Mouse (Mus musculus): ENCODE measurements around the gene Eml2. TPM values are rescaled to one million over a fixed set of nuclear protein-coding genes. Genes with fewer than 3 reads are reported as not detected.

The Eml2 gene
- total and polyA plus RNA-seq, 2 experiments from 2014 or later, result 13.4 to 89.0 TPM

- Histone ChIP-seq H3K27me3 (ENCODE audit: insufficient read depth, low read length) (no peaks in the 10 kb centered on the region), H3K9me3 (ENCODE audit: low read length) (no peaks in the 10 kb centered on the region), H3K4me3 (ENCODE audit: low read depth, low read length) (no peak overlapping the region), H3K36me3 (ENCODE audit: insufficient read depth, low read length) (no peaks in the 10 kb centered on the region), H3K4me2 (ENCODE audit: low read depth, low read length, poor library complexity, severe bottlenecking) (no peak overlapping the region), H3K4me1 (ENCODE audit: insufficient read depth, low read length) (peaks cover 11% of the 10 kb centered on the region), H3K27ac (ENCODE audit: low read depth, low read length) (no peak overlapping the region), H3K9ac (replicated peaks; ENCODE audit: low read length, poor library complexity, severe bottlenecking) (no peak overlapping the region)
- no peak for TF ChIP-seq CTCF (IDR thresholded peaks at IDR 0.05)
- no peak for DNase-seq (ENCODE audit: low spot score)
- no peak for ATAC-seq (ENCODE audit: low FRiP score)
- 85% methylated on average over 4 of the region's 4 CpGs for WGBS
Observed at GRCm38 (mm10) chr7:19224933-19225332, 48.7 kb downstream of the Eml2 start.

GRCm38 (mm10) chr7:19226817-19227797, 50.9 kb downstream of the Eml2 start:
- Histone ChIP-seq H3K4me1 (ENCODE audit: insufficient read depth, low read length) (peaks cover 11% of the 10 kb centered on the region), H3K4me3 (ENCODE audit: low read depth, low read length) (peak overlapping the region; percentile 45), H3K27ac (ENCODE audit: low read depth, low read length) (peak overlapping the region; percentile 73), H3K9me3 (ENCODE audit: low read length) (no peaks in the 10 kb centered on the region), H3K36me3 (ENCODE audit: insufficient read depth, low read length) (no peaks in the 10 kb centered on the region), H3K4me2 (ENCODE audit: low read depth, low read length, poor library complexity, severe bottlenecking) (peak overlapping the region; percentile 71), H3K9ac (replicated peaks; ENCODE audit: low read length, poor library complexity, severe bottlenecking) (peak overlapping the region; percentile 63), H3K27me3 (ENCODE audit: insufficient read depth, low read length) (no peaks in the 10 kb centered on the region)
- DNase-seq (ENCODE audit: low spot score), result peak; percentile 69
- WGBS, result 20% methylated on average over 20 of the region's 20 CpGs
- no peak for TF ChIP-seq CTCF (IDR thresholded peaks at IDR 0.05)
- ATAC-seq (ENCODE audit: low FRiP score), result no peak; the same call in 1 of the 2 replicates

- Histone ChIP-seq H3K4me1 (ENCODE audit: insufficient read depth, low read length) (peaks cover 11% of the 10 kb centered on the region), H3K4me2 (ENCODE audit: low read depth, low read length, poor library complexity, severe bottlenecking) (peak within 1 kb of the TSS; percentile 85), H3K9ac (replicated peaks; ENCODE audit: low read length, poor library complexity, severe bottlenecking) (peak within 1 kb of the TSS; percentile 63), H3K36me3 (ENCODE audit: insufficient read depth, low read length) (no peaks in the 10 kb centered on the region), H3K4me3 (ENCODE audit: low read depth, low read length) (peak within 1 kb of the TSS; percentile 45), H3K9me3 (ENCODE audit: low read length) (no peaks in the 10 kb centered on the region), H3K27ac (ENCODE audit: low read depth, low read length) (peak within 1 kb of the TSS; percentile 95), H3K27me3 (ENCODE audit: insufficient read depth, low read length) (no peaks in the 10 kb centered on the region)
- ATAC-seq (ENCODE audit: low FRiP score), result peak; percentile 95
- TF ChIP-seq CTCF (IDR thresholded peaks at IDR 0.05), result peak; percentile 81
- DNase-seq (ENCODE audit: low spot score), result peak; percentile 100
- under 1% methylated on average over 82 of the region's 91 CpGs for WGBS
Observed at GRCm38 (mm10) chr7:19227883-19228792, 51.9 kb downstream of the Eml2 start, which contains the start of gene Opa3. Opa3 (plus strand) TSS chr7:19228334.

GRCm38 (mm10) chr7:19228793-19229148, 52.5 kb downstream of the Eml2 start:
- peak overlapping the region; percentile 55 for H3K9ac ChIP-seq (replicated peaks; ENCODE audit: low read length, poor library complexity, severe bottlenecking)
- H3K4me2 ChIP-seq (ENCODE audit: low read depth, low read length, poor library complexity, severe bottlenecking), result peak overlapping the region; percentile 85
- peak overlapping the region; percentile 45 for H3K4me3 ChIP-seq (ENCODE audit: low read depth, low read length)
- H3K4me1 ChIP-seq (ENCODE audit: insufficient read depth, low read length), result peaks cover 11% of the 10 kb centered on the region
- no peaks in the 10 kb centered on the region for H3K27me3 ChIP-seq (ENCODE audit: insufficient read depth, low read length)
- DNase-seq (ENCODE audit: low spot score) (no peak), ATAC-seq (ENCODE audit: low FRiP score) (no peak)
- H3K27ac ChIP-seq (ENCODE audit: low read depth, low read length), result peak overlapping the region; percentile 65
- WGBS, result 0% methylated on average over 14 of the region's 14 CpGs
- H3K9me3 ChIP-seq (ENCODE audit: low read length), result no peaks in the 10 kb centered on the region
- TF ChIP-seq CTCF (IDR thresholded peaks at IDR 0.05), result no peak
- H3K36me3 ChIP-seq (ENCODE audit: insufficient read depth, low read length), result no peaks in the 10 kb centered on the region

- H3K9me3 ChIP-seq (ENCODE audit: low read length), result no peaks in the 10 kb centered on the region
- TF ChIP-seq CTCF (IDR thresholded peaks at IDR 0.05), result no peak
- H3K27ac ChIP-seq (ENCODE audit: low read depth, low read length), result peak overlapping the region; percentile 65
- H3K9ac ChIP-seq (replicated peaks; ENCODE audit: low read length, poor library complexity, severe bottlenecking), result peak overlapping the region; percentile 55
- peak overlapping the region; percentile 45 for H3K4me3 ChIP-seq (ENCODE audit: low read depth, low read length)
- no peaks in the 10 kb centered on the region for H3K36me3 ChIP-seq (ENCODE audit: insufficient read depth, low read length)
- peak overlapping the region; percentile 85 for H3K4me2 ChIP-seq (ENCODE audit: low read depth, low read length, poor library complexity, severe bottlenecking)
- peaks cover 11% of the 10 kb centered on the region for H3K4me1 ChIP-seq (ENCODE audit: insufficient read depth, low read length)
- ATAC-seq (ENCODE audit: low FRiP score) (no peak), DNase-seq (ENCODE audit: low spot score) (no peak)
- H3K27me3 ChIP-seq (ENCODE audit: insufficient read depth, low read length), result no peaks in the 10 kb centered on the region
- 43% methylated on average over 5 of the region's 5 CpGs for WGBS
Observed at GRCm38 (mm10) chr7:19229404-19229803, 53.2 kb downstream of the Eml2 start.
